Mouse (Mus musculus): ENCODE measurements around the gene Trub1. TPM values are rescaled to one million over a fixed set of nuclear protein-coding genes. Genes with fewer than 3 reads are reported as not detected.

The Trub1 gene
- polyA plus RNA-seq, 1 experiment from 2014 or later = 25.9 TPM

DNA sequence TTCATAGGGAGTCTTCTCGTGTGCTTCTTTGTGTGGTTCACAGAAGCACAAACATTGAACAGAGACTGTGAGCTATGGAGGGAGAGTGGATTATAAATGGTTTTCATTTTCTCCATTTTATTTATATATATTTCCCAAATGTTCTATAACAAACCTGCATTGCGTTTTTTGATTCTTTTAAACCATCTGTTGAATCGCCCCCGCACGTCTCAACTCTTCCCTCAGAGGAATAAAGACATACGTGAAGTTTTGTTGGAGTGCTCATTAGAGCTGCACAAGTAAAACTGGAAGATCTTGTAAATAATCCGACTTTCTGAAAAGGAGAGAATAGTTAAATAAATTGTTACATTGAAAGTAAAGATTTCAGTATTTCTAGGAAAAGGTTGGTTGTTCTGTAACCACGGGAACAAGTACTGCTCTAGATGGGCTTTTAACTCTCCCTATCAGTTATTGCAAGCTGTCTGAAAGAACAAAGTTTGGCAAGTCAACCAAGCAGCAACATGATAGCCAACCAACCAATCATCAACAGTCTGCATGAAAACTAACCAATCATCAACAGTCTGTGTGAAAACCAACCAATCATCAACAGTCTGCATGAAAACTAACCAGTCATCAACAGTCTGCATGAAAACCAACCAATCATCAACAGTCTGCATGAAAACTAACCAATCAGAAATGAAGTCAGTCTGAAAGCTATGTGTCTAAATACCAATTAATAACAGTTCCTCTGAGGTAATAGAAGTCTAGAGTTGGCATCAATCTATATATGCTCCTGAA is 37.5 kb upstream of the Trub1 start:
- Histone ChIP-seq H3K4me2 (replicated peaks; ENCODE audit: low read depth, low read length) (no peak overlapping the region), H3K9ac (replicated peaks; ENCODE audit: low read depth, low read length) (no peak overlapping the region), H3K27ac (ENCODE audit: low read length) (no peak overlapping the region), H3K4me3 (ENCODE audit: low read depth, low read length) (no peak overlapping the region), H3K4me1 (ENCODE audit: control insufficient read depth, insufficient read depth, low read length) (peaks cover 12% of the 10 kb centered on the region), H3K27me3 (ENCODE audit: control insufficient read depth, insufficient read depth, low read length) (no peaks in the 10 kb centered on the region), H3K9me3 (ENCODE audit: control insufficient read depth, low read depth, low read length) (no peaks in the 10 kb centered on the region), H3K36me3 (ENCODE audit: control insufficient read depth, insufficient read depth, low read length) (no peaks in the 10 kb centered on the region)
- WGBS = 78% methylated on average over 8 of the region's 8 CpGs
- no peak for ATAC-seq (ENCODE audit: insufficient number of reproducible peaks, insufficient read depth, low FRiP score, low read depth)

GRCm38 (mm10) chr19:57417800-57418580 is 34.7 kb upstream of the Trub1 start:
- Histone ChIP-seq H3K4me2 (replicated peaks; ENCODE audit: low read depth, low read length) (peak overlapping the region; percentile 34), H3K9ac (replicated peaks; ENCODE audit: low read depth, low read length) (no peak overlapping the region), H3K4me3 (ENCODE audit: low read depth, low read length) (peak overlapping the region; percentile 7; the same call in 1 of the 2 replicates), H3K4me1 (ENCODE audit: control insufficient read depth, insufficient read depth, low read length) (peaks cover 4% of the 10 kb centered on the region; the same call in 1 of the 2 replicates), H3K27me3 (ENCODE audit: control insufficient read depth, insufficient read depth, low read length) (no peaks in the 10 kb centered on the region), H3K36me3 (ENCODE audit: control insufficient read depth, insufficient read depth, low read length) (no peaks in the 10 kb centered on the region), H3K9me3 (ENCODE audit: control insufficient read depth, low read depth, low read length) (no peaks in the 10 kb centered on the region), H3K27ac (ENCODE audit: low read length) (no peak overlapping the region)
- whole genome bisulfite sequencing = 20% methylated on average over 17 of the region's 17 CpGs
- no peak for ATAC-seq (ENCODE audit: insufficient number of reproducible peaks, insufficient read depth, low FRiP score, low read depth)

DNA sequence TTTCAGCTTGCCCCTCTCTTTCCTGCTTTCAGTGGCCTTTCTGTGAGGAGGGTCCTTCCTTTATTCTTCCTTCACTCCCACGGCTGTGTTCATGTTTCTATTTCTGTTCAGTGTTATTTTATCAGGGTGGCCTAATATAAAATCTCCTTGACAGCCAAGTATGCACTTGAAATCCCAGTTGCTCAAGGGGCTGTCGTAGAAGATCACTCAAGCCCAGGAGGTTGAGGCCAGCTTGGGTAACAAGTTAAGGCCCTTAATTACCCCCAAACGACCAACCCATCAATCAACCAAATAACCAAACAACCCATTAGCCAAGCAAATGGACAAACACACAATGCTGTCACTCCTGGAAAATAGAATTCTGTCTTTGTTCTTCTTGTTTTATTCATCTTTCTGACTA is 29.3 kb upstream of the Trub1 start:
- Histone ChIP-seq H3K27me3 (ENCODE audit: control insufficient read depth, insufficient read depth, low read length) (no peaks in the 10 kb centered on the region), H3K9me3 (ENCODE audit: control insufficient read depth, low read depth, low read length) (no peaks in the 10 kb centered on the region), H3K4me2 (replicated peaks; ENCODE audit: low read depth, low read length) (no peak overlapping the region), H3K36me3 (ENCODE audit: control insufficient read depth, insufficient read depth, low read length) (no peaks in the 10 kb centered on the region), H3K9ac (replicated peaks; ENCODE audit: low read depth, low read length) (no peak overlapping the region), H3K4me3 (ENCODE audit: low read depth, low read length) (no peak overlapping the region), H3K27ac (ENCODE audit: low read length) (no peak overlapping the region), H3K4me1 (ENCODE audit: control insufficient read depth, insufficient read depth, low read length) (no peaks in the 10 kb centered on the region)
- 19% methylated on average over 3 of the region's 3 CpGs for whole genome bisulfite sequencing
- no peak for ATAC-seq (ENCODE audit: insufficient number of reproducible peaks, insufficient read depth, low FRiP score, low read depth)

DNA sequence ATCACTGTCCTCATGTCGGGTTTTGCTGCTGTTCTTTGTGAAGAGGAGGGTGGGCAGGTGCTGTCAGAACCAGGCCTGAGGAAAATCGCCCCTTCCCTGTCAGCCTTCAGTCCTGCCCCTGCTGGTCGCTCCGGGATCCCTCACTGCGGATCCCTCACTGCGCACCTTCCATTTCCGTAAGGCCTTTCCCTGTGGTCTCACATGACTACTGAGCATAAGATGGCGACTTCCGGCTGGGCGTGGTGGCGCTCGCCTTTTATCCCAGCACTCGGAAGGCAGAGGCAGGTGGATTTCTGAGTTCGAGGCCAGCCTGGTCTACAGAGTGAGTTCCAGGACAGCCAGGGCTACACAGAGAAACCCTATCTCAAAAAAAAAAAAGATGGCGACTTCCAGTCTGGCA is 27.4 kb upstream of the Trub1 start:
- Histone ChIP-seq H3K4me2 (replicated peaks; ENCODE audit: low read depth, low read length) (no peak overlapping the region), H3K27me3 (ENCODE audit: control insufficient read depth, insufficient read depth, low read length) (no peaks in the 10 kb centered on the region), H3K4me3 (ENCODE audit: low read depth, low read length) (no peak overlapping the region), H3K9ac (replicated peaks; ENCODE audit: low read depth, low read length) (no peak overlapping the region), H3K4me1 (ENCODE audit: control insufficient read depth, insufficient read depth, low read length) (no peaks in the 10 kb centered on the region), H3K9me3 (ENCODE audit: control insufficient read depth, low read depth, low read length) (no peaks in the 10 kb centered on the region), H3K36me3 (ENCODE audit: control insufficient read depth, insufficient read depth, low read length) (no peaks in the 10 kb centered on the region), H3K27ac (ENCODE audit: low read length) (no peak overlapping the region)
- ATAC-seq (ENCODE audit: insufficient number of reproducible peaks, insufficient read depth, low FRiP score, low read depth) = no peak
- 95% methylated on average over 15 of the region's 15 CpGs for WGBS

DNA sequence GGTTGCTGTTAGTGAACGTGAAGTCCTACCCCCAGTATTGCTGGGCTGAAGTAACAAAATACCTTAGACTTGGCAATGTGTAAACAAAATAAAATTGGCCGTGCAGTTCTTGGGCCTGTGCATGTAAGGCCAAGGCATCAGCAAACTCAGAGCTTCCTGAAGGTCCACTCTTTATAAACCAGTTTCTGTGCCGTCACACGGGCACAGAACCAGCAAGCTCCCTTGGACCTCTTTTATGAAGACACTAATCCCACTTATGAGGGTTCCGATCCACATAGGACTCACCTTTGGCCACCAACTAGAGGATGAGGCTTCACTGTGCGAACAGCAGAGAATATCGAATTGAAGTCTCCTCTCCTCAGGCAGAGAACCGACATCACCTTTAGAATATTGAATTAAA is 25.9 kb upstream of the Trub1 start:
- WGBS = 88% methylated on average over 8 of the region's 8 CpGs

GRCm38 (mm10) chr19:57427756-57428438 is 24.8 kb upstream of the Trub1 start:
- Histone ChIP-seq H3K36me3 (ENCODE audit: control insufficient read depth, insufficient read depth, low read length) (no peaks in the 10 kb centered on the region), H3K4me3 (ENCODE audit: low read depth, low read length) (no peak overlapping the region), H3K4me2 (replicated peaks; ENCODE audit: low read depth, low read length) (no peak overlapping the region), H3K9me3 (ENCODE audit: control insufficient read depth, low read depth, low read length) (no peaks in the 10 kb centered on the region), H3K27ac (ENCODE audit: low read length) (no peak overlapping the region), H3K9ac (replicated peaks; ENCODE audit: low read depth, low read length) (no peak overlapping the region), H3K4me1 (ENCODE audit: control insufficient read depth, insufficient read depth, low read length) (no peaks in the 10 kb centered on the region), H3K27me3 (ENCODE audit: control insufficient read depth, insufficient read depth, low read length) (no peaks in the 10 kb centered on the region)
- ATAC-seq (ENCODE audit: insufficient number of reproducible peaks, insufficient read depth, low FRiP score, low read depth) = no peak
- WGBS = 77% methylated on average over 14 of the region's 14 CpGs

More for the DNA sequence above, 25.9 kb upstream of the Trub1 start:
- H3K4me1 ChIP-seq (ENCODE audit: control insufficient read depth, insufficient read depth, low read length) = no peaks in the 10 kb centered on the region
- no peak overlapping the region for H3K27ac ChIP-seq (ENCODE audit: low read length)
- no peak for ATAC-seq (ENCODE audit: insufficient number of reproducible peaks, insufficient read depth, low FRiP score, low read depth)
- no peak overlapping the region for H3K4me3 ChIP-seq (ENCODE audit: low read depth, low read length)
- no peaks in the 10 kb centered on the region for H3K9me3 ChIP-seq (ENCODE audit: control insufficient read depth, low read depth, low read length)
- H3K9ac ChIP-seq (replicated peaks; ENCODE audit: low read depth, low read length) = no peak overlapping the region
- H3K27me3 ChIP-seq (ENCODE audit: control insufficient read depth, insufficient read depth, low read length) = no peaks in the 10 kb centered on the region
- no peak overlapping the region for H3K4me2 ChIP-seq (replicated peaks; ENCODE audit: low read depth, low read length)
- H3K36me3 ChIP-seq (ENCODE audit: control insufficient read depth, insufficient read depth, low read length) = no peaks in the 10 kb centered on the region

DNA sequence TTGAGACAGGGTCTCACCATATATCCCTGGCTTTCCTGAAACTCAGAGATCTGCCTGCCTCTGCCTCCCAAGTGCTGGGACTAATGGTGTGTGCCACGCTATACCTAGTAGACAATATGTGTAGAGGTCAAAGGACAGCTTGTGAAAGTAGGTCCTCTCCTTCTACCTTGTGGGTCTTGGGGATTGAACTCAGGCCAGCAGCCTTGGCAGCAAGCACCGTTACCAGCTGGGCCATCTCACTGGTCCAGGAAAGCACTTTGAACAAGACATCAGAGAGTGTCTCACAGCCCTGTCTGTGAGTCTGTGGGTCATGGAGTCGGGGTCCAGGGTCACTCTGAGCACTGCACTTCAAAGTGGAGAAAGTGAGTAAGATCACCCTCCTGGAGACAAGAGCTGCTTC is 24.1 kb upstream of the Trub1 start:
- H3K27me3 ChIP-seq (ENCODE audit: control insufficient read depth, insufficient read depth, low read length) = no peaks in the 10 kb centered on the region
- no peak overlapping the region for H3K27ac ChIP-seq (ENCODE audit: low read length)
- H3K9me3 ChIP-seq (ENCODE audit: control insufficient read depth, low read depth, low read length) = no peaks in the 10 kb centered on the region
- no peaks in the 10 kb centered on the region for H3K36me3 ChIP-seq (ENCODE audit: control insufficient read depth, insufficient read depth, low read length)
- ATAC-seq (ENCODE audit: insufficient number of reproducible peaks, insufficient read depth, low FRiP score, low read depth) = no peak
- H3K9ac ChIP-seq (replicated peaks; ENCODE audit: low read depth, low read length) = no peak overlapping the region
- WGBS = 87% methylated on average over 3 of the region's 3 CpGs
- H3K4me1 ChIP-seq (ENCODE audit: control insufficient read depth, insufficient read depth, low read length) = no peaks in the 10 kb centered on the region
- no peak overlapping the region for H3K4me3 ChIP-seq (ENCODE audit: low read depth, low read length)
- no peak overlapping the region for H3K4me2 ChIP-seq (replicated peaks; ENCODE audit: low read depth, low read length)

GRCm38 (mm10) chr19:57429926-57430325 is 22.8 kb upstream of the Trub1 start:
- no peak for ATAC-seq (ENCODE audit: insufficient number of reproducible peaks, insufficient read depth, low FRiP score, low read depth)
- no peaks in the 10 kb centered on the region for H3K4me1 ChIP-seq (ENCODE audit: control insufficient read depth, insufficient read depth, low read length)
- H3K9me3 ChIP-seq (ENCODE audit: control insufficient read depth, low read depth, low read length) = no peaks in the 10 kb centered on the region
- no peak overlapping the region for H3K9ac ChIP-seq (replicated peaks; ENCODE audit: low read depth, low read length)
- 71% methylated on average over 6 of the region's 6 CpGs for WGBS
- no peak overlapping the region for H3K4me3 ChIP-seq (ENCODE audit: low read depth, low read length)
- no peak overlapping the region for H3K4me2 ChIP-seq (replicated peaks; ENCODE audit: low read depth, low read length)
- H3K27me3 ChIP-seq (ENCODE audit: control insufficient read depth, insufficient read depth, low read length) = no peaks in the 10 kb centered on the region
- H3K27ac ChIP-seq (ENCODE audit: low read length) = no peak overlapping the region
- no peaks in the 10 kb centered on the region for H3K36me3 ChIP-seq (ENCODE audit: control insufficient read depth, insufficient read depth, low read length)

Measured in stomach, embryonic 14.5 days (tissue).